Mouse (Mus musculus) spleen, embryonic (tissue): ENCODE data around the gene Pfas.
"Not testable (repeated sequence)": the region's sequence is repeated elsewhere in the genome, so short reads cannot be mapped to it uniquely, and the experiment has no call there.

Experiments
- CTCF ChIA-PET: fragments of 350-600 bp; sonication (Branson Sonifier 250); formaldehyde crosslinking; loops from one replicate; lab custom pipeline; 2022; lab: Charles Lee

The Pfas gene

GRCm38 (mm10) chr11:68973250-68974058 lies 34.8 kb downstream of the Pfas start:
- CTCF ChIA-PET, result not testable (repeated sequence)

GRCm38 (mm10) chr11:68970232-68970631 lies 38.0 kb downstream of the Pfas start:
- CTCF ChIA-PET, result no interaction called here

GRCm38 (mm10) chr11:68968752-68969151 lies 39.5 kb downstream of the Pfas start:
- CTCF ChIA-PET, result interaction anchor here (0.7 to 1.7 kb wide), 3 partner anchors 12 to 1559 kb away, joined by 3 to 22 read pairs (median 4); no protein-coding TSS in a partner anchor

GRCm38 (mm10) chr11:68967337-68968282 lies 40.6 kb downstream of the Pfas start, which contains the start of gene Slc25a35:
Gene Slc25a35 (plus strand): TSS chr11:68968131.
- CTCF ChIA-PET, result interaction anchor here (0.7 to 1.7 kb wide), 6 partner anchors 8 to 1560 kb away, joined by 3 to 22 read pairs (median 4); no protein-coding TSS in a partner anchor

- CTCF ChIA-PET, result interaction anchor here (0.9 to 1.2 kb wide), 2 partner anchors 9 to 553 kb away, joined by 3 to 5 read pairs; no protein-coding TSS in a partner anchor
Observed at GRCm38 (mm10) chr11:68966554-68966953, 41.7 kb downstream of the Pfas start.

- CTCF ChIA-PET, result interaction anchor here (0.7 kb wide), 1 partner anchor 69 kb away, joined by 7 read pairs; no protein-coding TSS in a partner anchor
Observed at GRCm38 (mm10) chr11:68965845-68966244, 42.4 kb downstream of the Pfas start.

- CTCF ChIA-PET, result no interaction called here
Observed at GRCm38 (mm10) chr11:68965050-68965449, 43.2 kb downstream of the Pfas start.

GRCm38 (mm10) chr11:68963405-68963804 lies 44.9 kb downstream of the Pfas start:
- CTCF ChIA-PET, result no interaction called here

GRCm38 (mm10) chr11:68962159-68962558 lies 46.1 kb downstream of the Pfas start:
- CTCF ChIA-PET, result not testable (repeated sequence)

GRCm38 (mm10) chr11:68961596-68961995 lies 46.7 kb downstream of the Pfas start:
- CTCF ChIA-PET, result no interaction called here

- CTCF ChIA-PET, result no interaction called here
Observed at GRCm38 (mm10) chr11:68957971-68958370, 50.3 kb downstream of the Pfas start.

- CTCF ChIA-PET, result no interaction called here
Observed at GRCm38 (mm10) chr11:68957308-68957707, 51.0 kb downstream of the Pfas start, which contains the start of gene Arhgef15. Gene Arhgef15 (minus strand): TSS chr11:68957480.

GRCm38 (mm10) chr11:68956697-68957096 lies 51.6 kb downstream of the Pfas start:
- CTCF ChIA-PET, result no interaction called here

GRCm38 (mm10) chr11:68956107-68956506 lies 52.2 kb downstream of the Pfas start:
- CTCF ChIA-PET, result no interaction called here

- CTCF ChIA-PET, result interaction anchor here (0.6 kb wide), 1 partner anchor 13 kb away, joined by 5 read pairs; no protein-coding TSS in a partner anchor
Observed at GRCm38 (mm10) chr11:68955473-68955872, 52.8 kb downstream of the Pfas start.

- CTCF ChIA-PET, result no interaction called here
Observed at GRCm38 (mm10) chr11:68954408-68954807, 53.9 kb downstream of the Pfas start.

GRCm38 (mm10) chr11:68953903-68954302 lies 54.4 kb downstream of the Pfas start:
- CTCF ChIA-PET, result interaction anchor here (0.5 kb wide), 1 partner anchor 209 kb away, joined by 5 read pairs; no protein-coding TSS in a partner anchor

GRCm38 (mm10) chr11:68947542-68947993 lies 60.7 kb downstream of the Pfas start:
- CTCF ChIA-PET, result no interaction called here

- CTCF ChIA-PET, result no interaction called here
Observed at GRCm38 (mm10) chr11:68946806-68947440, 61.3 kb downstream of the Pfas start.

GRCm38 (mm10) chr11:68946001-68946400 lies 62.3 kb downstream of the Pfas start:
- CTCF ChIA-PET, result no interaction called here

GRCm38 (mm10) chr11:68945245-68945644 lies 63.0 kb downstream of the Pfas start:
- CTCF ChIA-PET, result no interaction called here
